Mouse (Mus musculus) thymus, adult 2 months (tissue): ENCODE measurements around the gene Grb14. TPM values are rescaled to one million over a fixed set of nuclear protein-coding genes. Genes with fewer than 3 reads are reported as not detected.

ENCODE experiments used
- DNase-seq: peaks from one replicate; pipeline ENCODE4 v3.0.0; 2021
- H3K27ac ChIP-seq: fragments of 200-500 bp; 2 replicates; pipeline ENCODE4 v1.5.1; 2012; ENCODE audit warnings: low read length, control low read depth; ENCODE audit not compliant: control insufficient read depth, insufficient read depth
- H3K27me3 ChIP-seq: fragments of 200-500 bp; 2 replicates; pipeline ENCODE4 v1.6.1; 2012; ENCODE audit warnings: mild to moderate bottlenecking, low read length, moderate library complexity, mixed read lengths; ENCODE audit not compliant: control insufficient read depth, insufficient read depth
- H3K36me3 ChIP-seq: fragments of 200-500 bp; 2 replicates; pipeline ENCODE4 v1.6.1; 2012; ENCODE audit warnings: mild to moderate bottlenecking, low read length, moderate library complexity; ENCODE audit not compliant: control insufficient read depth, insufficient read depth
- H3K4me1 ChIP-seq: fragments of 200-500 bp; replicated peaks from 2 replicates; pipeline ENCODE4 v1.6.1; 2012; ENCODE audit warnings: low read length; ENCODE audit not compliant: control insufficient read depth, insufficient read depth
- H3K4me3 ChIP-seq: fragments of 200-500 bp; 2 replicates; pipeline ENCODE4 v1.5.1; 2012; ENCODE audit warnings: mild to moderate bottlenecking, low read length, control low read depth, moderate library complexity; ENCODE audit not compliant: control insufficient read depth, insufficient read depth
- CTCF ChIP-seq: fragments of 200-500 bp; IDR thresholded peaks from 2 replicates; pipeline ENCODE4 v1.5.1; 2012; ENCODE audit warnings: mild to moderate bottlenecking, control low read depth, low read length, moderate library complexity, borderline replicate concordance; ENCODE audit not compliant: control insufficient read depth, poor library complexity, insufficient read depth; ENCODE audit errors: extremely low read depth
- POLR2A ChIP-seq: fragments of 200-500 bp; IDR thresholded peaks from 2 replicates; pipeline ENCODE4 v1.6.1; 2012; ENCODE audit warnings: mild to moderate bottlenecking, low read length, control low read depth, moderate library complexity; ENCODE audit not compliant: control insufficient read depth, poor library complexity, insufficient read depth; ENCODE audit errors: extremely low read depth
- WGBS: fragments of 180-500 bp; shearing (Covaris S2); methylation state at CpG from one replicate; pipeline ENCODE4 v1.1.7; 2018; 5-methylcytosine and 5-hydroxymethylcytosine counted together
- polyA plus RNA-seq: library from polyadenylated mRNA; depleted of rRNA; stranded (reverse); fragments of >200 nt; gene quantifications from 2 replicates; pipeline ENCODE4 v1.2.3, GENCODE M21; 2012

Grb14 gene
- polyA plus RNA-seq, 1 experiment, result 3.5 TPM

- DNase-seq, result no peak
- H3K27ac ChIP-seq, result no peak overlapping the region
- no peak overlapping the region for H3K4me3 ChIP-seq
- no peaks in the 10 kb centered on the region for H3K4me1 ChIP-seq
- H3K36me3 ChIP-seq, result no peaks in the 10 kb centered on the region
- WGBS, result 96% methylated on average over 2 of the region's 2 CpGs
- H3K27me3 ChIP-seq, result no peaks in the 10 kb centered on the region
- TF ChIP-seq CTCF (no peak), POLR2A (no peak)
Measured at GRCm38 (mm10) chr2:64989426-64990187, 35.2 kb downstream of the Grb14 start.

GRCm38 (mm10) chr2:64987782-64988181 is 37.0 kb downstream of the Grb14 start:
- Histone ChIP-seq H3K4me1 (no peaks in the 10 kb centered on the region), H3K27me3 (no peaks in the 10 kb centered on the region), H3K4me3 (no peak overlapping the region), H3K27ac (no peak overlapping the region), H3K36me3 (no peaks in the 10 kb centered on the region)
- TF ChIP-seq POLR2A, result no peak
- TF ChIP-seq CTCF, result no peak
- 86% methylated on average over 3 of the region's 3 CpGs for WGBS
- no peak for DNase-seq

- Histone ChIP-seq H3K36me3 (no peaks in the 10 kb centered on the region), H3K4me3 (no peak overlapping the region), H3K4me1 (no peaks in the 10 kb centered on the region), H3K27ac (no peak overlapping the region), H3K27me3 (no peaks in the 10 kb centered on the region)
- WGBS, result 92% methylated on average over 5 of the region's 5 CpGs
- TF ChIP-seq CTCF (no peak), POLR2A (no peak)
- DNase-seq, result no peak
Measured at GRCm38 (mm10) chr2:64975546-64975945, 49.2 kb downstream of the Grb14 start.

- DNase-seq, result no peak
- Histone ChIP-seq H3K4me1 (no peaks in the 10 kb centered on the region), H3K4me3 (no peak overlapping the region), H3K36me3 (no peaks in the 10 kb centered on the region), H3K27ac (no peak overlapping the region), H3K27me3 (no peaks in the 10 kb centered on the region)
- 89% methylated on average over 2 of the region's 2 CpGs for WGBS
- TF ChIP-seq POLR2A, result no peak
- TF ChIP-seq CTCF, result no peak
Measured at GRCm38 (mm10) chr2:64974549-64974948, 50.2 kb downstream of the Grb14 start.

- H3K27ac ChIP-seq, result no peak overlapping the region
- TF ChIP-seq POLR2A, result no peak
- TF ChIP-seq CTCF, result no peak
- no peak for DNase-seq
- H3K4me3 ChIP-seq, result no peak overlapping the region
- no peaks in the 10 kb centered on the region for H3K36me3 ChIP-seq
- 95% methylated on average over 10 of the region's 10 CpGs for WGBS
- no peaks in the 10 kb centered on the region for H3K4me1 ChIP-seq
- H3K27me3 ChIP-seq, result no peaks in the 10 kb centered on the region
Measured at GRCm38 (mm10) chr2:64973819-64974441, 50.9 kb downstream of the Grb14 start.

- Histone ChIP-seq H3K27ac (no peak overlapping the region), H3K27me3 (no peaks in the 10 kb centered on the region), H3K4me3 (no peak overlapping the region), H3K4me1 (no peaks in the 10 kb centered on the region), H3K36me3 (no peaks in the 10 kb centered on the region)
- DNase-seq, result no peak
- TF ChIP-seq CTCF (no peak), POLR2A (no peak)
- 88% methylated on average over 1 of the region's 1 CpGs for WGBS
Measured at GRCm38 (mm10) chr2:64973125-64973524, 51.7 kb downstream of the Grb14 start.
